Mouse (Mus musculus): ENCODE data around the gene Eif3g.
A peak's percentile ranks its signal among the peaks of the same experiment; 100 is the strongest.

The Eif3g gene

GRCm38 (mm10) chr9:20857131-20857530 is 41.3 kb downstream of the Eif3g start:
- peak; percentile 69 for DNase-seq (ENCODE audit: low spot score)

GRCm38 (mm10) chr9:20850179-20850578 is 48.2 kb downstream of the Eif3g start:
- DNase-seq (ENCODE audit: low spot score) = no peak
